Mouse (Mus musculus) megakaryocyte, embryonic 14.5 days (primary cell): ENCODE measurements around the gene Ptprg.

Experiments
- FLI1 ChIP-seq: IDR thresholded peaks from 2 replicates; pipeline ENCODE4 v1.6.1; 2012; ENCODE audit warnings: low read length, inconsistent platforms, mixed read lengths
- GATA1 ChIP-seq: IDR thresholded peaks from 3 replicates; pipeline ENCODE4 v1.6.1; 2012; ENCODE audit warnings: mixed read lengths, low read length, inconsistent platforms, borderline replicate concordance

DNA sequence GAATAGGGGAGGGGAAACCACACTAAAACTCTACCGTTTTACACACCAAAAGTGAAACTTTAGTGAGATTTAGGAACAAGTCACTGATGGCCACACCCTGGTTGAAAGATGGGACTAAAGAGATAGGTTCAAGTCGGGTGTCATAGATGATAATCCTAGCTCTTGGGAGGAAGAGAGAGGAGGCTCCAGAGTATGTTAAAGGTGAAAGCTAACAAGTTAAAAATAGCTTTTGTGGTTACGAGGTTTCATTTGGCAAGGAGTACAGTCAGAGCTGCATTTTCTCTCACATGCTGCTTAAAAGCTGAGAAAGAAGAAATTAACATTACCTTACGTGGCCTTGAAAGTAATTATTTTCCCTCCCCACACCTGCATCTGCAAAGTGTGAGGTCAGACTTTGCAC is 690.4 kb downstream of the Ptprg start:
- no peak for TF ChIP-seq GATA1
- no peak for TF ChIP-seq FLI1
